Mouse (Mus musculus) lung, postnatal 4 days (tissue): ENCODE measurements at regions not wholly inside any gene's neighbourhood (a gene's known extent, or its start where the extent isn't known, plus 50 kb on each side); places are given as distances from the start of the nearest gene placed in this dataset.
"Not testable (repeated sequence)": the region's sequence is repeated elsewhere in the genome, so short reads cannot be mapped to it uniquely, and the experiment has no call there.

ENCODE experiments used
- DNase-seq, 2 experiments: peaks; one replicate each; pipeline ENCODE4 v3.0.0; 2021

GRCm38 (mm10) chr3:3302657-3303056 lies 2447.9 kb upstream of the Gm8797 start:
- not testable (repeated sequence) for DNase-seq

GRCm38 (mm10) chr3:3308461-3308860 lies 2442.1 kb upstream of the Gm8797 start:
- DNase-seq = peak in 1 of 2 experiments; percentile 2

GRCm38 (mm10) chr3:3308996-3309395 lies 2441.6 kb upstream of the Gm8797 start:
- peak in 1 of 2 experiments; percentile 2 for DNase-seq

GRCm38 (mm10) chr3:3310811-3311210 lies 2439.8 kb upstream of the Gm8797 start:
- no peak for DNase-seq

GRCm38 (mm10) chr3:3349634-3350033 lies 2401.0 kb upstream of the Gm8797 start:
- DNase-seq = no peak

- DNase-seq = not testable (repeated sequence)
Measured at GRCm38 (mm10) chr3:3370859-3371258, 2379.7 kb upstream of the Gm8797 start.

- no peak for DNase-seq
Measured at GRCm38 (mm10) chr3:3388056-3388770, 2362.4 kb upstream of the Gm8797 start.
